Mouse (Mus musculus) adrenal gland, postnatal 25 days (tissue): ENCODE results near the gene Mmp17. TPM values are rescaled to one million over a fixed set of nuclear protein-coding genes. Genes with fewer than 3 reads are reported as not detected.

Experiments
- DNase-seq: peaks from one replicate; pipeline ENCODE4 v3.0.0; 2021; ENCODE audit warnings: mixed read lengths
- long read RNA-seq: library from polyadenylated mRNA; stranded (forward); transcript quantifications from one replicate; pipeline ENCODE4 v2.0.0, GENCODE M21; 2021
- total RNA-seq: library from RNA; stranded (reverse); gene quantifications from 2 replicates; pipeline ENCODE4 v1.2.3, GENCODE M21; 2021

Mmp17 gene
- 0.62 and 0.88 TPM in 2 replicates for total RNA-seq
- long read RNA-seq, partial matches to known transcripts: 1 of 2 reads
- long read RNA-seq, other reads (novel, unspliced or antisense): 1 of 2 reads

- DNase-seq: peak; percentile 86
Measured at GRCm38 (mm10) chr5:129583761-129584582, at the start of gene Mmp17. Gene Mmp17 (plus strand): TSS chr5:129584169.

GRCm38 (mm10) chr5:129534500-129534899 is 49.5 kb upstream of the Mmp17 start:
- DNase-seq: no peak

GRCm38 (mm10) chr5:129535021-129535420 is 48.9 kb upstream of the Mmp17 start:
- no peak for DNase-seq

GRCm38 (mm10) chr5:129535431-129535830 is 48.5 kb upstream of the Mmp17 start:
- DNase-seq: no peak

- DNase-seq: no peak
Measured at GRCm38 (mm10) chr5:129538826-129539225, 45.1 kb upstream of the Mmp17 start.

- no peak for DNase-seq
Measured at GRCm38 (mm10) chr5:129542236-129542635, 41.7 kb upstream of the Mmp17 start.

- no peak for DNase-seq
Measured at GRCm38 (mm10) chr5:129545787-129546186, 38.2 kb upstream of the Mmp17 start.

GRCm38 (mm10) chr5:129549716-129550115 is 34.3 kb upstream of the Mmp17 start:
- DNase-seq: no peak

- no peak for DNase-seq
Measured at GRCm38 (mm10) chr5:129550790-129551189, 33.2 kb upstream of the Mmp17 start.

GRCm38 (mm10) chr5:129551991-129552390 is 32.0 kb upstream of the Mmp17 start:
- no peak for DNase-seq

GRCm38 (mm10) chr5:129553642-129554041 is 30.3 kb upstream of the Mmp17 start:
- DNase-seq: no peak

- no peak for DNase-seq
Measured at GRCm38 (mm10) chr5:129558591-129558990, 25.4 kb upstream of the Mmp17 start.

GRCm38 (mm10) chr5:129559283-129559682 is 24.7 kb upstream of the Mmp17 start:
- no peak for DNase-seq

- DNase-seq: no peak
Measured at GRCm38 (mm10) chr5:129562342-129562741, 21.6 kb upstream of the Mmp17 start.

GRCm38 (mm10) chr5:129568596-129568995 is 15.4 kb upstream of the Mmp17 start:
- no peak for DNase-seq

- DNase-seq: peak; percentile 37
Measured at GRCm38 (mm10) chr5:129578201-129578600, 5.8 kb upstream of the Mmp17 start.

GRCm38 (mm10) chr5:129580046-129580445 is 3.9 kb upstream of the Mmp17 start:
- DNase-seq: no peak

- no peak for DNase-seq
Measured at GRCm38 (mm10) chr5:129580572-129580971, 3.4 kb upstream of the Mmp17 start.

GRCm38 (mm10) chr5:129581015-129581414 is 3.0 kb upstream of the Mmp17 start:
- DNase-seq: no peak

- DNase-seq: no peak
Measured at GRCm38 (mm10) chr5:129583331-129583730, 638 bp upstream of the Mmp17 start.

GRCm38 (mm10) chr5:129584583-129585541 is 893 bp downstream of the Mmp17 start:
- DNase-seq: peak; percentile 23

- peak; percentile 87 for DNase-seq
Measured at GRCm38 (mm10) chr5:129586016-129586415, 2.0 kb downstream of the Mmp17 start.

GRCm38 (mm10) chr5:129586471-129586870 is 2.5 kb downstream of the Mmp17 start:
- no peak for DNase-seq
